Mouse (Mus musculus) A20 (cell line): Measurements from ENCODE around the gene Vps4a.
"Not testable (repeated sequence)": the region's sequence is repeated elsewhere in the genome, so short reads cannot be mapped to it uniquely, and the experiment has no call there.

Experiments used
- DNase-seq: peaks from one replicate; pipeline ENCODE4 v3.0.0-alpha.2; 2011; ENCODE audit warnings: low read depth, low spot score

Vps4a gene

DNA sequence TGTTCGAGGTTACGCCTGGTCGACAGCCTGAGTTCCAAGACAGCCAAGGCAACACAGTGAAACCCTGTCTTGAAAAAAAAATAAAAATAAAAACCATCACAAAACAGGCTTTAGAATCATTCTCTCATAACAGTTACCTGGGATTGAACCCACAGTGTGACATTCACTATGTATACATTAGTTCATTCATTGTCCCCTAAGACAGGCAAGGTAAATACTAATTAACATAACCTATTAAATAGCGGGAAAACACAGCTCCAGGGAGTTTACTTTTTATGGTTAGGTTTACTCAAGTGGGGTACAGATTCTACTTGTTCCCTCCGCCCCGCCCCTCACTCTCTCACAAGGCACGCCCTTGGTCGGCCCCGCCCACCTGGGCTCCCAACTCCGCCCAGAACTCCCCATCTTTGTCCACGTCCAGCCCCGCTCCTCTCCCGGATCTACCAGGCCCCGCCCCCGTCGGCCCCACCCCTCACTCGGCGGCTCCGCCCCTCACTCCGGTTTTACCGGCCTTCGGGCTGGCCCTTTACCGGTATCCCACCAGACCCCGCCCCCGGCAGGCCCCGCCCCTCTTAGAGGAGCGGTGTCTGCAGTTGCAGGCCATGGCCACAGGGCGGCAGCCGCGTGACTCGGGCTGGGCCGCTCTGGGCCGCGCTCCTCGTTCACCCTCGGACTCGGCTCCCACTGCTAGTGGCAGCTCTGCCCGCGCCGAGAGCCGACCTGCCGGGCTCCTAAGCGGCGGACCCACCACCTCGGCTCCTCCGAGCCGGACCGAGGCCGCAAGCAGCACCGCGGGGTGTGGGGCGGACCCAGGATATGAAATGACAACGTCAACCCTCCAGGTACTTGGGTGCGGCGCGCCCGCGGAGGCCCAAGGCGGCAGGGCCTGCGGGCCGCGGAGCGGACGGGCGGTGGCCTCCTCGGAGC lies at the start of gene Vps4a:
Gene Vps4a (plus strand): TSS at position 573 of the 927 bp plus-strand sequence.
- DNase-seq: peak; percentile 97

DNA sequence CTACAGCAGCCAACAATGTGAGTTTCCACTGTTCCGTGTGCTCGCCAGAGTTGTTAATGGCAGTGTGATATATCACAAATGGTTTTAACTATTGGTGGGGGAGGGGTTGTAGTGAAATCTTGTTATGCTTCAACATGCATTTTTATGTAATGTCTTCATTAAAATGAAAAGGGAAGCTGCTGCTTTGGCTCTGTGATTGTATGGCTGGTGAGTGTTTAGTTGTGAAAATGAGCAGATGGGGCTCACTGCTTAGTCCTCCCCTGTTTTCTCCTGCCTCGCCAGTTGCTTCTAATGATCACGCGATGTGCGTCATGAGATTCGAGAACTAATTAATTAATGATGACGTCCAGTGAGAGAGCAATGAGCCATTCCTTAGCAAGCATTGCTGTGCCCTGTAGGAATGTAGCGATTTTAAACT lies 45.6 kb upstream of the Vps4a start:
- no peak for DNase-seq

DNA sequence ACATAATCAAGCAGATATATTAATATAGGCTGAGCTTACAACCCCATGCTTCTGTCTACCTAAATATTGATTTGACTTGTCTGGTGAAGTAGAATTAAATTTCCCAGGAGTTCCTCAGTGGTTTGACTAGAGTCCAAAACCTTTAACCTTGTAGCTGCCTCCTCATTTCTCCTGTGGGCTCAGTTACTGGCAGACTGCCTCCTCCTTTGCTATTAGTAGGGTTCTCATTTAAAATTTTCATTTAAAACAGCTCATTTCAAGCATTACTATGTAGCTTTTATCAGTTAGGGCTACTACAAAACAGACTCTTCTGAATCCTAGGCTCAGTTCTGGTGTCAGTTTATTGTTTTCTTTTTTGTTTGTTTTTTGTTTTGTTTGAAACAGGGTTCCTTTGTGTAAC lies 45.1 kb upstream of the Vps4a start:
- no peak for DNase-seq

DNA sequence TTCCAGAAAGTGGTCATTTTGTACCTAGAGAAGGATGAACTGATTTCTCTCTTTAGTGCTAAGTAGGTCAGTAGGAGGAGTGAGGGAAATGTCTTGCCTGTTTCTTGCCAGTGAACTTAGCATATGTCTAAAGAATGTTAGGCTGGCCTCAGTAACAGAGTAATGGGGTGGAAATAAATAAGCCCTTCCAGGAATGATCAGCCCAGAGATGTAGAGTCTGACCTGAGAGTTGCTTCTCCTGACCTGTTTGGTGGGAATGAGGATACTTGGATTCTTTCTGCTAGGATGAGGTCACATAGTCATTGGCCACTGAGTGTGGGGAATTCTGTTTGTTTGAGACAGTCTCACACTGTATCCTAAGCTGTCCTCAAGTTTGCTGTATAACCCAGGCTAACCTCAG lies 43.5 kb upstream of the Vps4a start:
- DNase-seq: no peak

DNA sequence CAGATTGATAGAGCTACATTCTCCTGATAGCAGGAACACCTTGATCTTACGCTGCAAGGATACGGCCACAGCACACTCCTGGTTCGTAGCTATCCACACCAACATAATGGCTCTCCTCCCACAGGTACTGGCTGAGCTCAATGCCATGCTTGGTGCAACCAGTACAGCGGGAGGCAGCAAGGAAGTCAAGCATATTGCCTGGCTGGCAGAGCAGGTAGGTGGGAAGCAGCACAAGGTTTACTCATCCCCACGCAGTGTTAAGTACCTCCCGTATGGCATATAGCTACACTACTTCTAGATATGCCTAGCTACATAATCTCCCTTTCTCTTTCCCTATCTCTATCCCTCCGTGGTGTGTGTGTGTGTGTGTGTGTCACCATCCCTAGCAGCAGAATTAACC lies 39.6 kb upstream of the Vps4a start:
- DNase-seq: no peak

DNA sequence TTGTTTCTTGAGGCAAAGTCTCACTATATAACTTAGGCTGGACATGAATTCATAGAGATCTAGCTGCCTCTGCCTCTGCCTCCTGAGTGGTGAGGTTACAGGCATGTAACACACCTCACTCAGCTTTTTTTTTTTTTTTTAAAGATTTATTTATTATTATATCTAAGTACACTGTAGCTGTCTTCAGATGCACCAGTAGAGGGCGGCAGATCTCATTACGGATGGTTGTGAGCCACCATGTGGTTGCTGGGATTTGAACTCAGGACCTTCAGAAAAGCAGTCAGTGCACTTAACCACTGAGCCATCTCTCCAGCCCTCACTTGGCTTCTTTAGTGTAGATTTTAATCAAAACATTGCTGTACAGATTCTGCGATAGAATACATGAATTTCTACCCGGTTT lies 34.7 kb upstream of the Vps4a start:
- peak; percentile 24 for DNase-seq

DNA sequence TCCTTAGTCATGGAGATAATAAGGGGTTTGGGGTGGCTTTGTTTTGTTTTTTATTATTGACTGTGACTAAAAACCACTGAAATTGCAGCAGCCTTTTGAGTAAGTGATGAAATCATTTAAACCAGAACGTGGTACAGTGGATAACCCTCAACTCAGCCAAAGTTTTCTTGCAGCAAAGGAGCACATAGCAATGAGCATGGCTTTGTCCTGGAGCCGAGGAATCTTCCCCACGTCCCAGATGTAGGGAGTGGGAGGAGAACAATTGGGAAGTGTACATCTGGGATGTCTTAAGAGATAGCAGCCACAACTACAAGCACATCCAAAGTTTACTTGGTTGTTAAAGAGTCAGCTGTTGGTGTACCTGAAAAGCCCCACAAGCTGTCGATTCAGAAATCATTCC lies 33.6 kb upstream of the Vps4a start:
- no peak for DNase-seq

DNA sequence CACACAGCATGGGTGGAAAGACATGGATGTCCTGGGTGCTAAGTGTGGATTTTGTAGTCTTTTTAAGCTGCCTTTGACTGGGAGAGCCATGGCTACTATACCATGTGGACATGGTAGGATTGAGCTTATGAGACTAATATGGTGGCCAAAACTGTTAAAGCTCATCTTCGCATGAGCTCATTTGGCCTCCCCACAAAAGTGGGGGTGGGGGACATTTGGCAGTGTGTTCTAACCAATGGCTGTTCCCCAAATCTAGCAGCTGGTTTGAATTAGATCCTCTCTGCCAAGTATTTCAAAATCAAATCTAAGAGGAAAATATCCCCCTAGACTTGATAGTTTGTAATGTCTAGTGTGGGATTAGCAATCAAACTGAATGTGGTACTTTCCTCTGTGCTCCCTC lies 32.0 kb upstream of the Vps4a start:
- DNase-seq: no peak

DNA sequence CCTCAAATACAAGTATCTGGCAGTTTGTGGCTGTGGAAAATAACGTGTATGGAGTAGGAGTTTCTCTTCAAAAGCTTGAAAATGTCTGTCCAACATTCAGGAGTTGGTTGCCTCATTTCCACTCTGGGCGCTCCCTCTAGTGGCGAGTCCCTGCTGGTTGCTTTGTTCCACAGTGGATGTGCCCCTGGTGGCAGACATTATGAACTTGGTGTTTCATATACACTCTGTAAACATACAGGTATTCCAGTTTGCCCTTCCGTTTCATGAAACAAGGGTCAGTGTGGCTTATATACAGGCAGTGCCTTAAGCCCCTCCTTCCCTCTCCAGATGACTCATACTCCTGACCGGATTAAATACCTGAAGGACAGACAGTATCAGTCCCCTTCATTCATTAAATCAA lies 28.5 kb upstream of the Vps4a start:
- DNase-seq: peak; percentile 87

DNA sequence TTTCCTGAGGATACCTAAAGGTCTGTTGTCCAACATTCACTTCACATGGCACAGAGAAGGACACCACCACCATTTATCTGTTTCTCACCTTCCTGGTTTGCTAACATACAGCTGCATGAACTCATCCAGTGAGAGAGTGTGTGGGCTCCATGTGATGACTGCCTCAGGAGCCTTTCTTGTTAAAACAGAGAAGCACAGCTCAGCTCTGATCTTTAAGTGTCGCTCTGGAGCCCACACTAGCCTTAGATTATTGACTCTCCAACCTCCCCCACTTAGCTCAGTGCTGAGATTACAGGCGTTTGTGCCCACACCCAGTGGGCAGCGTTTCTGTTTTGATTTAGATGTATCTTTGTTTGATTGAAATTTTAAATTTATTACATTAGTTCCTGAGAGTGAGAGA lies 23.2 kb upstream of the Vps4a start:
- no peak for DNase-seq

DNA sequence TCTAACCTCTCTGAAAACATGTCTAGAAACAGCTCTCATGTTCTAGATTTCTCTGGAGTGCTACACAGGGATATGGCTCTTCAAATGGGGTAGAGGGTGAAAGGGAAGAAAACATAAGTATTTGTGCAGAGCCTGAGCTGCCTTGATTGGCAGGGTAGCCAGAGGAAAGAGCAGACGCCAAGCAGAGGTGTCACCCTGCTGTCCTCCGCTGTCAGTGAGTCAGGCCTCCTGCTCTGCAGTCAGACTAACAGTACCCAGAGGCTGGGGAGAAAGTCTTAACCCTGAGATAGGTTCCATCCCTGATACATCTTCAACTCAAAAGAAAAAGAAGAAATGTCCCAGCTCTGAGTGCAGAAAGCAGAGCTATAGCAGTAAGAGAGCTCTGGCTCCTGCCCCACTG lies 18.4 kb upstream of the Vps4a start:
- no peak for DNase-seq

DNA sequence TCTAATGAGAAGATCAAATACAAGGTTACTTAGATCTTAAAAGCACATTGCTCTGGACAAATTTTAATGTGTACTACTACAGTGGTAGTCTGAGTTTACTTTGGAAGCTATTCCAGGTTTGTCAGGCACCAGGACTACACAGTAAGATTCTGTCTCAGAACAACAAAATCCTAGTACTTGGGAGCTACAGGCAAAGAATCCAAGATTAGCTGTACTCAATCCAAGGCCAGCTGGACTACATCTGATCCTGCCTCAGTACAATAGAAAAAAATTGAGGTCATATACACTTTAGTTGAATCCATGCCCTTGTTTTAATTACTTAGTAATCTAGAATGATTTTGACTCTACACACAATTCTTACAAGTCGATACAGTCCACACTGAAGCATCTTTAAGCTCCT lies 16.1 kb upstream of the Vps4a start:
- DNase-seq: no peak

DNA sequence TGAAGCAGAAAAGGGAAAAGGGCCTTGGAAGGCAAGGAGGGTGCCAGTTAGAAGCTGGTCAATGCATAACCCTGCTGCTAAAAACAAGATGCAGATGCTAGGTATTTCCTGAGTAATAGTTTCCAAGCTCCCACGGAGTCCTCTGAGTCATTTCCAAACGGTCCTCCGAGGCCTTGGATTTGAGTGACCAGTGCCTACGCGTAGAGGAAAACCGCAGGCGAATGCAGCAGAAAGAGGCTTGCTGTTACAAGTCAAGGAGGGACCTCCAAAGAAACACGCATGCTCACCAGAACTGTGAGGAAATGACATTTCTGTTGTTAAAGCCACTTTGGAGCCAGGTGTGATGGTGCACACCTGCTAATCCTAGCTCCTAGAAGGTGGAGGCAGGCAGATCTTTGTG lies 7.5 kb upstream of the Vps4a start:
- no peak for DNase-seq

DNA sequence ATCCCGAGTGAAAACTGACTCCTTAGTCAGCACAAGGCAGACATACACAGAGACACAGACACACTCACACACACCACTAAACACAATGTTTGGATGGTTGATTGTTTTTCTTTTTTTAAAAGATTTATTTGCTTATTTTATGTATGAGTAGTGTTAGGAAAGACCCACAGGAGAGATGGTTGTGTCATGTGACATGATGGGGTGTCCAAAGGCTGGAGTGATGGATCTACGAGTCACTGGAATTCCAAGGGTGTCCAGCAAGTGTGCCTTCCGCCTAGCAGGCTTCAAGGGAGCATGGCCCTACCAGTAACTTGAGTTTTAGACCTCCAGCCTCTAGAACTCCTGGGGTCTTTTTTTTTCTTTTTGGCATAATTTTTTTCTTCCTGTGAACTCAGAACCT lies 1.7 kb upstream of the Vps4a start:
- no peak for DNase-seq

DNA sequence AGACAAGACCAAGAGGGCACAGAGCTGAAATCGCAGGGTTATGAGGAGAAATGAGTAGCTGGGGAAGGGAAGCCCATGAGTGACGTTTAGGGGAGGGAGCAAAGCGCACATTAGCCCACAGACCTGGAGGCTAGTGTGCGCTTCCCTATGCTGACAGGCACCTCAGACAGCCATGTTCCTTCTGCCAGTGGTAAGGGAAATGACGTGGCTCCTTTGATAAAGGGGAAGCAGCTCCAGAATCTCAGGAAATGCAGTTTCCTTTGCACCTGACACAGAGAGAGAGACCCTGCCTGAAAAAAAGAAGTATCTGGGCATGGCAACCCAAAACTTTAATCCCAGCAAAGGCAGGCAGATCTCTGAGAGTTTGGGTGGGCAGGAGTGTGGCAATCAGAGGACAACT lies 964 bp upstream of the Vps4a start:
- peak; percentile 26 for DNase-seq

DNA sequence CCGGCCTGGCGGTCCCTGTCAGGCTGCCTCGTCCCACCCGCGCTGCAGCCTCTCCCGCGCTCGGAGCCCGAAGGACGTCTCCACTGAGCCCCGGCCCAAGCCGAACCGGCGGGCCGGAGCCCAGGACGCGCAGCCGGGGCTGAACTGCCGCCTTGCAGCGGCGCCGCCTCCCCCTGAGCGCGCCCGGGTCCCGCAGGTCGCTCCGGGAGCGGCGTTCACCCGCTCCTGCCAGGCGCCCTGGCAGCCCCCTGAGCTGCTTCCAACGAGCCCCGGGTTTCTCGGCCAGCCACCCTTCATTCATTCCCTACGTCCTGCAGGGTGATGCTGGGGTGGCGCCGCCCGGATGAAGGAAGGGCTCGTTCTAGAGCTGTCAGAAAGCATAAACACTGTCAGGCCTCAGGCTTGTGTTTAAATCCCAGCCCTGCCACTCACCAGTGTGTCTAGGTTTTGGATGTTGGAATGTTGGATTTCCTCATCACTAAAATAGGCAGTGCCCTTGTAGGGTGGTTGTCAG lies 612 bp downstream of the Vps4a start:
- DNase-seq: peak; percentile 71

DNA sequence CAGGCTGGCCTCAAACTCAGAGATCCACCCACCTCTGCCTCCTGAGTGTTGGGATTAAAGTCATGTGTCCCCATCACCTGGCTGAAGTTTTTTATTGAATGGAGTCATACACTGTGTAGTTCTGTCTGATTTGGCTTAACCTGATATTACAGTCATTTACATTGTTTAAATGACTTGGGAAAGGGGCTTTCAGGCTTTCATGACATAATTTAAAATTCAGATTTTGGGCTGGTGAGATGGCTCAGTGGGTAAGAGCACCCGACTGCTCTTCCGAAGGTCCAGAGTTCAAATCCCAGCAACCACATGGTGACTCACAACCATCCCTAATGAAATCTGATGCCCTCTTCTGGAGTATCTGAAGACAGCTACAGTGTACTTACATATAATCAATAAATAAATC lies 2.6 kb downstream of the Vps4a start:
- not testable (repeated sequence) for DNase-seq

DNA sequence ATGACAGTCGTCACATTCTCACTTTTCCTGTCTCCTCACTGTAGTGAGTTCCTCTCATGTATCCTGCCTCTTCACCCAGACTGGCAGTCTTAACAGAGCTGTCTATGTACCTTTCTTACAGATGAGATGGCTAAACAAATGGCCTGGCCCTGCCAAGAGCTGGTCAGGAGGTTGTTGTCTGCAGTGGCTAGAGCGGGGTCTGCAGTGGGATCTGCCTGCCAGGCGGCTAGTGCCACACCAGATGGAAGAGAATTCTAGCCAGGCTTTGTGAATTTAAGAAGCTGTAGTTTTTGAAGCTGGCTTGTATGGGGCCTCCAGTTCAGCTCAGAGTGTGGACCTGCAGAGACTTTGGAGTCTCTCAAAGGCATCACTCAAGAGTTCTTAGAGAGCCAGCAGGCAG lies 4.6 kb downstream of the Vps4a start:
- no peak for DNase-seq

DNA sequence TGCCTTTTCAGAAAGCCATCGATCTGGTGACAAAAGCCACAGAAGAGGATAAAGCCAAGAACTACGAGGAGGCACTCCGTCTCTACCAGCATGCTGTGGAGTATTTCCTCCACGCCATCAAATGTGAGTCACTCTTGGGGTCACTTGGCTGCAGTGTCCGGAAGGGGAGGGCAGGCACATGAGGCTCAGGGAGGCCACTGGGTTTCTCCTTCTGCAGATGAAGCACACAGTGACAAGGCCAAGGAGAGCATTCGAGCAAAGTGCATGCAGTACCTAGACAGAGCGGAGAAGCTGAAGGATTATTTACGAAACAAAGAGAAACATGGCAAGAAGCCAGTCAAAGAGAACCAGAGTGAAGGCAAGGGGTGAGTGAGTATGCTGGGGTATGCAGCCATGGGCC lies 5.6 kb downstream of the Vps4a start:
- DNase-seq: no peak

DNA sequence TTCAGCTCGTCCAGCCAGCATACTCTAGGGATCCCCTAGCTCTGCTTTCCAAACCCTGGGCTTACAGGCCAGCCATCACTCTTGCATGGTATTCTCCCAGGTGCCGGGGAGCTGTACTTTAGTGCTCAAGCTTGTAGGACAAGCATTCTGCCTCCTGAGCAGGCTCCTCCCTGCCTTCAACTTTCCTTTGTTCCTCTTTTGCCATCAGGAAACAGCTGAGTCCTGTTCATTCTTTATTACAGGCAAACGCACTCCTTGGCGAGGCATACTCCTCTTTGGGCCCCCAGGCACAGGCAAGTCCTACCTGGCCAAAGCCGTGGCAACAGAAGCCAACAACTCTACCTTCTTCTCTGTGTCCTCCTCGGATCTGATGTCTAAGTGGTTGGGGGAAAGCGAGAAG lies 9.6 kb downstream of the Vps4a start:
- DNase-seq: no peak

DNA sequence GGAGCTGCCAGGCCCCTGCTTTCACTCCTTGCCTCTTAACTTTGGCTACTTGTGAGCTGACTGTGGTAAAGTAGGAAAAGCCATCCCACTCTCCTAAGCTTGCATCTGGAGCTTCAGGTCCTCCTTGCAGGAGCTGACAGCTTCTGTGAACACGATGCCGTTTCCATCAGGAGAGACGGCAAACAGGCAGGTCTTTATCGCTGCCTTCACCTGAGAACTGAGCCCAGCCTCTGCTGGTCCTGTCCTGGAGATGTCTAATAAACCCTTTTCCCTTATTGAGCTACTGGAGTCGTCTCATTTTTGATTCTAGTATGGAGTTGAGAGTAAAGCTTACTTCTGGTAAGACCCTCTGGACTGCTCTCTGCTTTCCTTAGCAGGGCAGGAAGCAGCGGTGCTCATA lies 14.5 kb downstream of the Vps4a start:
- no peak for DNase-seq

DNA sequence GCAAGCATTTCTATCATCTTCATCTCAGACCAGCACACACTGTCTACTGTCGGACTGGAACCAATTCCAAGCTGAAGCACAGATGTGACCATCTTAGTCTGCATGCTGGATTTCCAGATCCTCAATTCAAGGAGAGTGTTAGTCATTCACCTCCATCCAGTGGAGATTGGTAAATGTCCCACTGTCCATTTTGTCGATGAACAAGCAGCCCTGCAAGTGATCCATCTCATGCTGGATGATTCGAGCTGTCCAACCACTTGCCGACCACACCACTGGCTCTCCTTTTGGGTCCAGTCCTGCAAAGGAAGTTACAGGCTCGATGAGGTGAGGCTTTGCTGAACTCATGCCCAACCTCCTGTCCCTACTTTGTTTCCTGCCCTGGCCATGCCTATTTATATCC lies 16.0 kb downstream of the Vps4a start:
- no peak for DNase-seq
